Mouse (Mus musculus): ENCODE results near the gene Josd2.

- no peak for TF ChIP-seq CTCF (IDR thresholded peaks at IDR 0.05; ENCODE audit: low read depth, low read length)
- TF ChIP-seq POLR2A (IDR thresholded peaks at IDR 0.05; ENCODE audit: insufficient read depth, low read length) = no peak
- TF ChIP-seq EP300 (IDR thresholded peaks at IDR 0.05; ENCODE audit: insufficient read depth, low read depth, low read length) = no peak
Observed at GRCm38 (mm10) chr7:44471880-44472557, 4.2 kb downstream of the Josd2 start.
